Comparison of ENCODE assay signal across 8 mouse cellular contexts in genomic region chr16:33583333-33583732, GRCm38 (mm10).
DNase-seq lines count a peak whose midpoint lies in the region; ATAC-seq lines count a peak whose summit lies in the region.

No protein-coding gene starts in this region.

- H3K9ac ChIP-seq in kidney, embryonic 14.5 days (ENCODE audit: low read depth, low read length) = no peak overlapping the region
- 0 out of 2 replicates have a peak overlapping the region, but pooled peaks have one; percentile 12 for H3K9ac ChIP-seq in forebrain, embryonic 13.5 days
- no peak overlapping the region for H3K9ac ChIP-seq in liver, embryonic 15.5 days

- no peaks in the 10 kb centered on the region for H3K27me3 ChIP-seq in kidney, embryonic 14.5 days (ENCODE audit: control insufficient read depth, insufficient read depth, low read length)
- no peaks in the 10 kb centered on the region for H3K27me3 ChIP-seq in forebrain, embryonic 13.5 days
- peaks cover 27% of the 10 kb centered on the region for H3K27me3 ChIP-seq in liver, embryonic 15.5 days

- no peak overlapping the region for H3K4me3 ChIP-seq in kidney, embryonic 14.5 days (ENCODE audit: low read length)
- no peak overlapping the region for H3K4me3 ChIP-seq in brown adipose tissue, adult 24 weeks (ENCODE audit: insufficient read depth, low read depth, low read length)
- no peak overlapping the region for H3K4me3 ChIP-seq in forebrain, embryonic 13.5 days
- H3K4me3 ChIP-seq in liver, embryonic 15.5 days (replicated peaks) = no peak overlapping the region

- no peak for ATAC-seq in kidney, embryonic 14.5 days (ENCODE audit: low FRiP score, low TSS enrichment)
- no peak for ATAC-seq in forebrain, embryonic 13.5 days
- no peak for ATAC-seq in liver, embryonic 15.5 days (ENCODE audit: insufficient read depth)

- DNase-seq in kidney, postnatal 25 days = no peak
- DNase-seq in left cerebral cortex, adult 9 months (ENCODE audit: low spot score in 2 of 2) = no peak
- no peak for DNase-seq in embryo, embryonic 10.5 days (ENCODE audit: low spot score)
- DNase-seq in spleen, adult 12 weeks (ENCODE audit: low spot score) = no peak

- no peaks in the 10 kb centered on the region for H3K9me3 ChIP-seq in kidney, embryonic 14.5 days (ENCODE audit: control insufficient read depth, low read length)
- no peaks in the 10 kb centered on the region for H3K9me3 ChIP-seq in forebrain, embryonic 13.5 days (replicated peaks)
- H3K9me3 ChIP-seq in liver, embryonic 15.5 days (replicated peaks) = no peaks in the 10 kb centered on the region

- H3K4me2 ChIP-seq in kidney, embryonic 14.5 days (replicated peaks; ENCODE audit: low read depth, low read length) = peak overlapping the region; percentile 28
- 0 out of 2 replicates have a peak overlapping the region, but pooled peaks have one; percentile 49 for H3K4me2 ChIP-seq in forebrain, embryonic 13.5 days
- H3K4me2 ChIP-seq in liver, embryonic 15.5 days = peak overlapping the region; percentile 43; the same call in 1 of the 2 replicates

- H3K36me3 ChIP-seq in kidney, embryonic 14.5 days (ENCODE audit: control insufficient read depth, insufficient read depth, low read length) = no peaks in the 10 kb centered on the region
- H3K36me3 ChIP-seq in forebrain, embryonic 13.5 days (ENCODE audit: poor library complexity, severe bottlenecking) = no peaks in the 10 kb centered on the region
- H3K36me3 ChIP-seq in liver, embryonic 15.5 days (replicated peaks) = no peaks in the 10 kb centered on the region

- peaks cover 52% of the 10 kb centered on the region for H3K4me1 ChIP-seq in kidney, embryonic 14.5 days (ENCODE audit: control insufficient read depth, insufficient read depth, low read length)
- peaks cover 30% of the 10 kb centered on the region for H3K4me1 ChIP-seq in brown adipose tissue, adult 24 weeks (ENCODE audit: control insufficient read depth, insufficient read depth, insufficient read length, low read length)
- peaks cover 43% of the 10 kb centered on the region for H3K4me1 ChIP-seq in forebrain, embryonic 13.5 days
- peaks cover 10% of the 10 kb centered on the region; the same call in 1 of the 2 replicates for H3K4me1 ChIP-seq in liver, embryonic 15.5 days (replicated peaks)

- WGBS in kidney, embryonic 14.5 days = 66% methylated on average over 3 of the region's 3 CpGs
- 82% methylated on average over 3 of the region's 3 CpGs for WGBS in forebrain, embryonic 13.5 days
- WGBS in liver, embryonic 15.5 days (ENCODE audit: insufficient replicate concordance) = 19% methylated on average over 3 of the region's 3 CpGs

- H3K27ac ChIP-seq in kidney, embryonic 14.5 days (ENCODE audit: low read depth, low read length) = peak overlapping the region; percentile 95
- H3K27ac ChIP-seq in brown adipose tissue, adult 24 weeks (replicated peaks; ENCODE audit: low read depth, low read length) = peak overlapping the region; percentile 81
- peak overlapping the region; percentile 82 for H3K27ac ChIP-seq in forebrain, embryonic 13.5 days
- H3K27ac ChIP-seq in liver, embryonic 15.5 days (replicated peaks) = no peak overlapping the region; the same call in 1 of the 2 replicates
